Mouse (Mus musculus) lung, adult 2 months (tissue): ENCODE measurements at regions not wholly inside any gene's neighbourhood (a gene's known extent, or its start where the extent isn't known, plus 50 kb on each side); places are given as distances from the start of the nearest gene placed in this dataset.

ENCODE experiments used
- DNase-seq: peaks from one replicate; pipeline ENCODE4 v3.0.0; 2022
- H3K4me1 ChIP-seq: fragments of 200-500 bp; 2 replicates; pipeline ENCODE4 v1.6.1; 2011; ENCODE audit warnings: low read length; ENCODE audit not compliant: control insufficient read depth, insufficient read depth
- H3K4me3 ChIP-seq: fragments of 200-500 bp; replicated peaks from 2 replicates; pipeline ENCODE3; 2011; ENCODE audit warnings: low read depth, mild to moderate bottlenecking, control low read depth, low read length; ENCODE audit errors: extremely low read depth
- CTCF ChIP-seq: fragments of 200-500 bp; IDR thresholded peaks from 2 replicates; pipeline ENCODE4 v1.5.1; 2011; ENCODE audit warnings: mild to moderate bottlenecking, low read length, control low read depth; ENCODE audit not compliant: insufficient read depth
- POLR2A ChIP-seq: fragments of 200-500 bp; IDR thresholded peaks from 2 replicates; pipeline ENCODE4 v1.6.1; 2011; ENCODE audit warnings: low read depth, mild to moderate bottlenecking, control low read depth, low read length, borderline replicate concordance; ENCODE audit errors: extremely low read depth
- WGBS: fragments of 180-500 bp; shearing (Covaris S2); methylation state at CpG from one replicate; pipeline ENCODE4 v1.1.7; 2018; 5-methylcytosine and 5-hydroxymethylcytosine counted together

- 73% methylated on average over 10 of the region's 10 CpGs for WGBS
- Histone ChIP-seq H3K4me3 (no peak overlapping the region), H3K4me1 (no peaks in the 10 kb centered on the region)
- no peak for DNase-seq
- no peak for TF ChIP-seq CTCF
- TF ChIP-seq POLR2A = no peak
Observed at GRCm38 (mm10) chr10:92009551-92009950, 712.7 kb downstream of the Nedd1 start.

GRCm38 (mm10) chr10:92007891-92008290, 714.3 kb downstream of the Nedd1 start:
- DNase-seq = no peak
- no peak for TF ChIP-seq CTCF
- TF ChIP-seq POLR2A = no peak
- no peak overlapping the region for H3K4me3 ChIP-seq
- WGBS = 81% methylated on average over 2 of the region's 2 CpGs
- no peaks in the 10 kb centered on the region for H3K4me1 ChIP-seq

GRCm38 (mm10) chr10:92006467-92006866, 715.8 kb downstream of the Nedd1 start:
- no peak for DNase-seq
- TF ChIP-seq POLR2A (no peak), CTCF (no peak)
- 57% methylated on average over 3 of the region's 3 CpGs for WGBS
- no peak overlapping the region for H3K4me3 ChIP-seq
- no peaks in the 10 kb centered on the region for H3K4me1 ChIP-seq

- TF ChIP-seq CTCF (no peak), POLR2A (no peak)
- WGBS = 79% methylated on average over 4 of the region's 4 CpGs
- Histone ChIP-seq H3K4me3 (no peak overlapping the region), H3K4me1 (no peaks in the 10 kb centered on the region)
- no peak for DNase-seq
Observed at GRCm38 (mm10) chr10:91991040-91991439, 731.2 kb downstream of the Nedd1 start.

- peak; percentile 30 for DNase-seq
- WGBS = 47% methylated on average over 8 of the region's 8 CpGs
- no peak overlapping the region for H3K4me3 ChIP-seq
- TF ChIP-seq POLR2A (no peak), CTCF (no peak)
- no peaks in the 10 kb centered on the region for H3K4me1 ChIP-seq
Observed at GRCm38 (mm10) chr10:91988364-91988763, 733.9 kb downstream of the Nedd1 start.

GRCm38 (mm10) chr10:91979841-91980240, 742.4 kb downstream of the Nedd1 start:
- TF ChIP-seq CTCF = no peak
- no peak for TF ChIP-seq POLR2A
- DNase-seq = peak; percentile 9
- Histone ChIP-seq H3K4me3 (no peak overlapping the region), H3K4me1 (no peaks in the 10 kb centered on the region)
- WGBS = 82% methylated on average over 2 of the region's 2 CpGs

- no peak overlapping the region for H3K4me3 ChIP-seq
- DNase-seq = no peak
- H3K4me1 ChIP-seq = no peaks in the 10 kb centered on the region
- no peak for TF ChIP-seq POLR2A
- TF ChIP-seq CTCF = no peak
- 83% methylated on average over 2 of the region's 2 CpGs for WGBS
Observed at GRCm38 (mm10) chr10:91971951-91972350, 750.3 kb downstream of the Nedd1 start.

DNA sequence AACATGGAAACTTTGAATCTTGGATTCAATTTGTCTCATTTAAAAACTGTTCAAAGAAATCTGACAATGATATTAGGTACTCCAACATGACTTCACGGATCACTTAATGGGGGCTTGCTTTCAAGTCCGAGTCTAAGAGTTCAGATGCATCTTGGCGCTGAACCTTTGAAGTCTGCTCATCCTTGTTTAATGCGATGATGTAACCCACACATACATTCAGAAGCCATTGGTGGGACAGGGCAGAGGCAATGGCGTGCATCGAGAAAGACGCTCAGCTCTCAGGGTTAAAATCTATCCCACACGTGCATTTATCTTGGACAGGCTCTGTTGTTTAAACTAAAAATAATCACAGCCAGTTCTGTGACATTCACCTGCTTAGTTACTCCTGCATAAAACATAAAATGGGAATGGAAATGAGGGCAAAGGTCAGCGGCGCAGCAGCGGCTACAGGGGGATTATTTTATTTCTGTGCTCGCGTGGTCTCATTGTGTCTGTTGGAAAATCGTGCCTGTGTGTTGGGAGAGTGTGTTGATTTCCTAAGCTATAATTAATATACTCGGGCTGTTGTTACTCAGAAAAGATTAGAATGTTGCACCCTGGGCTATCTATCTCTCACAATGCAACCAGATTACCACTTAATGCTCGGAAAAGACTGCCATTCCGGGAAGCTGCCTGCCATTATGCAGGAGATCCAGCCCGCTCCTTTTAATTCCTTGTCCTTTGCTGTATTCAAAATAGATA, 754.5 kb downstream of the Nedd1 start:
- H3K4me3 ChIP-seq = no peak overlapping the region
- H3K4me1 ChIP-seq = no peaks in the 10 kb centered on the region
- 84% methylated on average over 18 of the region's 18 CpGs for WGBS
- TF ChIP-seq CTCF (no peak), POLR2A (no peak)
- no peak for DNase-seq

- Histone ChIP-seq H3K4me3 (no peak overlapping the region), H3K4me1 (no peaks in the 10 kb centered on the region)
- TF ChIP-seq CTCF (no peak), POLR2A (no peak)
- DNase-seq = no peak
- WGBS = 76% methylated on average over 6 of the region's 6 CpGs
Observed at GRCm38 (mm10) chr10:91959734-91960492, 762.3 kb downstream of the Nedd1 start.

DNA sequence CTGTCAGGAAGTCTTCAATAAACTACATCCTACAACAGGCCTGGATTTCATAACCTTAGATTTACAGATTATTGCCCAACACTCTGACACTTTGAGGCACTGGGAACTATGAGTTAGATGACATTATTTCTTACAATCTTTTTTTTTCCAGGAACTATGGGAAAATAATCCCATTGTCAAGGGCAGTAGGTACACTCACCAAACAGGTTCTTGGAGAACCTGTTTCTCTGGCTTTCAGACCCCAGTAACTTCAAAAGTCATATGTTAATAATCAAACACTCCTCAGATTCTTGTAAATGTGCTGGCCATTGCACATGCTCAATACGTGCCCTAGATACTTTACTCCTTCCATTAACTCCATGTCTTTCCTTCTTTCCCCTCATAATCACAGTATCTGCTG, 769.1 kb downstream of the Nedd1 start:
- no peak overlapping the region for H3K4me3 ChIP-seq

More for the DNA sequence above, 769.1 kb downstream of the Nedd1 start:
- no peaks in the 10 kb centered on the region for H3K4me1 ChIP-seq
- no peak for DNase-seq
- WGBS = 68% methylated on average over 1 of the region's 1 CpGs
- TF ChIP-seq POLR2A = no peak
- no peak for TF ChIP-seq CTCF
